Mouse (Mus musculus): ENCODE measurements around the gene Ptpre.
"Not testable (repeated sequence)": the region's sequence is repeated elsewhere in the genome, so short reads cannot be mapped to it uniquely, and the experiment has no call there.

Ptpre gene

DNA sequence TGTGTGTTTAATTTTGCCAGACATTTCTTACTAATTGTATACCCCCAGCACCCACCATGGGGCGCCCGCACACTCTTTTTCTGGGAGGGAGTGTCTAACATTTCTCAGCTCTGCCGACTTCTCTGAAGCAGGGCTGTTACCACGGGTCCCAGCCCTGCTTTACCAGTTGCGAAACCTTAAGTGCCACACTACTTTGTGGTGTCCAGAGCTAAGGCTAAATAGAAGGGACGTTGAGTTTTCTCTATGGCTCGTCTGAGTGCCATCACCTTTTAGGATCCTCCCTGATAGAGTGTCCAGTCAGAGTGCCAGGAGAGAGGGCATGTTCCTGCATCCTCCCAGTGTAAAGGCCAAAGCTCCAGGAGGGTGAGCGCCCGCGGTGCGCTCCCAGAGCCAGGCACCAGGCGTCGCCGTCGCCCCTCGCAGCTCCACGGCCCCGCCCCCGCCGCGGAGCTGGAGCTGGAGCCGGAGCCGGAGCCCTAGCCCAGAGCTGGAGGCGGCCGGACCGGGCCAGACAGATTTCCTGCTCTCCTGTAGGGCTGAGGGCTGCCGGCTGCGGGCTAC lies at the start of gene Ptpre:
Gene Ptpre (plus strand): TSS at position 141 of the 561 bp plus-strand sequence.
- DNase-seq (ENCODE audit: low spot score) = peak; percentile 90

DNA sequence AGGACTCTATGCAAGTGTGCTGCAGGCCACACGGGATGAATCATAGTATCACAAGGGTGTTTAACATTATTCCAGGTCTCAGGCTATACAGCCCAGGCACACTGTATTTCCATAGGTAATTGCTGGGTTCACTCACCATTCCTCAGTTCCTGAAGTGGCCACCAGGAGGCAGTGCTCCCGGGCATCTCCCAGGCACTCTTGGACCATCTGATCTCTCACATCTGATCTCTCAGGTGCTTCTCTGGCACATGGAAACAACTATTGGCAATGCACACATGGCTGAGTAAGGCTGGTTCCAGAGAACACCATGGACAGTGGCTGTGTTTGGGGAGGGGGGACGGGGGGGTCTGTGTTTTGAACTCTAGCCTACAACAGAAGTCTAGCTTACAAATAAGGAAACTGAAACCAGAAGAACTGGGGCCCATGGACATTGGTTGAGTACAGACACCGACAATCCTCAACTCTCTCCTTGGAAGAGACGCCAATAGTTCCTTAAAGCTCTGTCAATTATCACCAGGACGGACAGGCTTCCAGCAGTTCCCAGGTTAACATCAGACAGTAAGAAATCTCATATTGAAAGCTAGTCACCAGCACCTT lies 49.0 kb upstream of the Ptpre start:
- DNase-seq (ENCODE audit: low spot score) = no peak

DNA sequence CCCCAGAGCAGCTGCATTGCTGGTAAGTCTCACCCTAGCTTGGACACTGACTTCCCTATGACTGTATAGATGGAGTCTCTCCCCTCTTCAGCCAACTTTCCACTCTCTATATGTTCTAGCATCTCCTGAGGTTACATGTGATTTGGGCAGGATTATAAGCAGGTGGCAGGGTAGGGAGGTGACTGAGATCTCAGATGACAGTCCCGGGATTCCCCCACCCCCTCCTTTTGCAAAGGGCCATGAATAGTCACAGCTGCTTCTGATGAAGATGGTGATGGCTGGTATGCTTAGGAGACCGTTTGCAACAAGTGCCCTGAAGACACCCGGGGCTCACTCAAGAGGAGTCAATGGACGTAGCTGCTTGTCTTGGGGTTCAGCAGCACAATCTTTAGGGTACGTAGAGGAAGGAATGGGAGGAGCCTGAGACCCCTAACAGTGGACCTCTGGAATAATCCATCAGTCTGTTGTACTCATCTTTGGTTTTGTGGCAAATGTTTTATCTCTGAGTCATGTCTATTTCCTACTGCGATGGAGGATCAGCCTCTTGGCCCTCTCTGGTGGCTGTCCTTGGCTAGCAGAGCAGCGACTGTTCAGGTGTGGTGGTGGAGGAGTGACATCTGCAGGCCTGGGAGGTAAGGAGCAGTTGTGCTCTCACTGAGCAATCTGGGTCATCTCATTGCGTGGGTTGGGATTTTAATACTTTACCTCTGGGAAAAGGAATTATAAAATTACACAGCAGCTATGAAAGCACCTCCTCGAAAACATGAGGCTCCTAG lies 47.4 kb upstream of the Ptpre start:
- no peak for DNase-seq (ENCODE audit: low spot score)

DNA sequence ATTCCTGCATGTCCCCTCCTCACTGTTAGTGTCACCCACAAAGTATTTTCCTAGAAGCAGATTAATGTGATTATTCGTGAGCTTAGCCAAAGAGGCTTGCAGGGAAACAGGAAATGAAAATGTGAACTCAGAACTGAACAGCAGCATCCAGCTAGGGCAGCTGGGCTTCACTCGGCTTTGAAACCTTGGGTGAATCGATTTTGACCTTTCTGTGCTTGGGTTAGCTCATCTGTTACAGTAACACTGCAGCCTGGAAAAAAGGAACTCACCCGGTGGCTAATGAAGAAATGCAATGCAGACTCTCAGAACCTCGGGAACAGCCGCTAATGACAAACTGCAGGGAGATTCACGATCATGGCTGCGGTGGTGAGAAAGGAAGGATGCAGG lies 46.8 kb upstream of the Ptpre start:
- DNase-seq (ENCODE audit: low spot score) = no peak

DNA sequence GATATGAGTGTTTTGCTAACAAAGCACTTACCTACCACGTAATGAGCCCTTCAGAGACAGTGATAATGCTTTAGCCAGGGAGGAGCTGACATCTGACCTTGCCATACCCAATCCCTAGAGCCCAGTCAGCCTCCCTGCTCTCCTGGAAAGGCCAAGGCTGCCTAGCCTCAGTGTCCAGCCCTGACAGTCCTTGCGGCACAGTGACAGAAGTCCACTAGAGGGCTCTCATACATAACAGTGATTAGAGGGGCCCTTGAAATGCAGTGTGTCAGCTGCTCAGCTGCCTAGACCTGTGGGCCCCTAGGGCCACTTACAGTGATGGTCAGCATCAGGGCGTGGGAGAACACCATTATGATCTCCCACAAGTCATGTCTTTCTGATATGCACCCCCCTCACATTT lies 42.0 kb upstream of the Ptpre start:
- peak; percentile 27 for DNase-seq (ENCODE audit: low spot score)

DNA sequence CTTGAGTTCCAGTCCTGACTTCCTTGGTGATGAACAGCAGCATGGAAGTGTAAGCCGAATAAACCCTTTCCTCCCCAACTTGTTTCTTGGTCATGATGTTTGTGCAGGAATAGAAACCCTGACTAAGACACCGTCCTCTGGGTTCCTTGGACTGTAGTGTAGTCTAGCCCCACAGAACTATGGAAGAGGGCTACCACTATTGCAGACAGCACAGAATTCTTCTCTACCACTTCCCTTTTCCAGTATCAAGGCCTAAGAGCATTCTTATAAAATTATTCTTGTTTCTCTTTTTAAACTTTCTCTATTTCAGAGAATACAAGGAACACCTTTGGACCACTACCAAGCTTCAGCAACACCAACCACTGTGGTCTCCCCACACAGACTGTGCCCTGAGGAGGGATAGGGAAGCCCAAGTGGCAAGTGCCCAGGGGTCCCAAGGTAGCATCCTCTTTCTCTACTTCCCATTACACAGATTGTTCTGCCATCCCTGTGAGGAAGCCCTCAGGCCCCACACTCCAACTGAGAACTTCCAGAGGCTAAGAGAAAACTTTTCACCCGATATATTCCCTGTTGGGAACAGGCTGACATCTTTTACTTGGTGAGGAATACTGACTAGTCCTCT lies 38.6 kb upstream of the Ptpre start:
- DNase-seq (ENCODE audit: low spot score) = no peak

DNA sequence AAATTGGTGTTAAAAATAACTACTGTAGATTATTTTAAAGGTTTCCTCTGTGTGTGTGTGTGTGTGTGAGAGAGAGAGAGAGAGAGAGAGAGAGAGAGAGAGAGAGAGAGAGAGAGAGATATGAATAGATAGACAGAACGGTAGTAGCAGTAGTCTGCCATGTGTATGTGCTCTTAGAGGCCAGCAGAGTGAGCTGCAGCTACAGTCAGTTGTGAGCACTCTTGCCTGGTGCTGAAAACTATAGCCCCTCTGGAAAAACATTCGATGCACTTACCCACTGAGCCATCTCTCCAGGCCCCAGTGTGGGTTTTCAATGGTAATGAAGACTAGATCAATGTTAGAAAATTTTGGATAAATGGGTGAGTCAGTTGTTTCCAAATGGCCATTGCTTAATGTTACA lies 37.9 kb upstream of the Ptpre start:
- no peak for DNase-seq (ENCODE audit: low spot score)

DNA sequence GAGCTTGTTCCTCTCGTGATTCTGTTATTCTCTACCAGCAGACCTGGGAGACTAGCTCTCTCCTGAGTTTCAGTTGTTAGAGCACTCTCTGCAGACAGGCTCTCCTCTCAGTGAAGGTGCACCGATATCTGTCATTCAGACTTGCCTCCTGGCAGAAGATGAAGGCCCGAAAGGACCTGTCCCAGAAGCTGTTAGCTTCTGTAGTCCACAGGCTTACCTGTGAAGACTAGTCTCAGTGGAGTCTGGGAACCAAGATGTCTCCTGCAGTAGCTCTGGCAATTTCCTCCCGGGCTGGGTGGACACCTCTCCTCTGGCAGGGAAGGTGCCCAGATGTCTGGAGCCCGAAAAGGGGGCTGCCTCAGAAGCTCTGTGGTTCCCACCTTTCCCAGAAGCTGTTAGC lies 30.8 kb upstream of the Ptpre start:
- DNase-seq (ENCODE audit: low spot score) = not testable (repeated sequence)

DNA sequence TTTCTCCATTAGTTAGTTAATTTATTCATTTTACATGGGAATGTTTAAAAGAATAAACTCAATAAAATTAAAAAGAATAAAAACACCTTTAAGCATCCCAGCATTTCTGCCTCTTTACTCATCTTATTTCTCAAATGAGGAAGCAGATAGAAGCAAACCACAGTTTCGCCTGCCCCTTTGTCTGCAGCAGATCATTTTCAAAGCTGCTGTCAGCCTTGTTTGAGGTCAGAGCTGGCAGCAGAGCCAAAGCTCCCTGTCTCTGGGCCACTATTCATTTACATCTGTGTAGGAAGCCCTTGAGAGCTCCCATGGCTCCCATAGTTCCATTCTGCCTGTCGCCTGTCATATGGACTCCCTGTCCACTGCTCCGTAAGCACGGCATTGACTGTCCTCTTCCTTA lies 28.7 kb upstream of the Ptpre start:
- DNase-seq (ENCODE audit: low spot score) = no peak

DNA sequence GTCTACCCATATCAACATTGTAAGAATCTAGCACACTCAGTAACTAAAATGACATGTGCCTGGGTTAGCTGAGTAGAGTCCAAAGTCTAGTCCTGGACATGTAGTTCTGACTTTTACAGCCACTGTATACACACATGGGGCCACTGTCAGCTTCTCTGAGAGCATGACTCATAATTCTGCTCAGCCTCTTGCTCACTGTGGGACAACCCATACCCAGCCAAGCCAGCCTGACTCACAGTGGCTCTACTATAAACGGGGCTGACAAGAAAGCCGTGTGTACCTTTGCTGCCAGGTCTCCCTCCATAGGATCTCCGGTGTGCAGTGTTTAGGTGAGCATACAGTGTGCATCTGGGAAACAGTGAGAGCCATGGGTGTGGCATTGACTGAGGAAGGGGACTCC lies 28.0 kb upstream of the Ptpre start:
- no peak for DNase-seq (ENCODE audit: low spot score)

DNA sequence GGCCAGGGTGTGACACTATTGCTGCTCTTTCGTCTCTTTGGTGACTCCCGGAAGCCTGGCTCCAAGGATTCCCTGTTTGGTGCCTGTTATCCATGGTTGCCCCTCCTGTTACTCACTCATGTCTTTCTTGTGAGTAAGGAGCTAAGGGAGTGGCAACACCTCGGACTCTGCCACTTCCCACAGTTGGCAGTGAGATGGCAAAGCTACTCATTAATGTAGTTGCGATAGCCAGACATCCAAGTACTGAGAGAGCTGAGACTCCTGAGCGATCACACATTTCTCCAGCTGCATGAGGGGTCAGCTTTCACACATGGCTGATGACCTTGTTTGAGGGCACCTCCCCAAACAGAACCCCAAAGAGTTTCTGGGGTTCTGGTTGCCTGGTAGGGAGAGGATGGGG lies 26.9 kb upstream of the Ptpre start:
- no peak for DNase-seq (ENCODE audit: low spot score)

DNA sequence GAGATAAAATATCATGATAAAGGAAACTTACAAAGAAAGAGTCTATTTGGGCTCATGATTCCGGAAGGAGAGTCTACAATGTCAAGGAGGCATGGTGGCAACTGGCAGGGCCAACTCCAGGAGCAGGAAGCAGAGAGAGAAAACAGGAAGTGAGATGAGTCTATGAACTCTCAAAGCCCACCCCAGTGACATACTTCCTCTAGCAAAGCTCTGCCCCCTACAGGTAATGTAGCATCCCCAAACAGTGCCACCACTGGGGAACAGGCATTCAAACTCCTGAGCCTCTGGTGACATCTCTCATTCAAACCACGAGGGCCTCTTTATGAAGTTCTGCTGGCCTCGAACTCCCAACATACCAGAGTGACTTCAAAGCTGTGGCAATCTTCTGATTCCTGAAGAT lies 25.6 kb upstream of the Ptpre start:
- DNase-seq (ENCODE audit: low spot score) = no peak

DNA sequence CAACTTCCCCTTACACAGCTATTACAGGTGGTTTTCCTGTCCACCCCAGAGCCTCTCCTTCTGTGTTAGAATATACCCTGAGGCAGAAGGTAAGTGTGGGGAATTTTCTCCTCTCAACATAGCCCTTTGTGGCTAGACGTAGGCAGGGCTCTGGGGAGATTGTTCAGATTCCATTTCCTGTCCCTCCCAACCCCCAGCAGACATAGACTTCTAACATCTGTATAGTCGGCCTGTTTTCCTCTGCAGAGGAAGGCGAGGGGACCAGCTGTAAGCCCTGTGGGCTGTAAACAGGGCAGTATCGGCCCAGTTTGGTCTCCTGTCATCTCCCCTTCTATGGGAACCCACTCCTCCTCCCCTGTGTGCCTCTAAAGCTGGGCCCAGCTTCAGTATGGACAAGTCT lies 20.1 kb upstream of the Ptpre start:
- DNase-seq (ENCODE audit: low spot score) = no peak

DNA sequence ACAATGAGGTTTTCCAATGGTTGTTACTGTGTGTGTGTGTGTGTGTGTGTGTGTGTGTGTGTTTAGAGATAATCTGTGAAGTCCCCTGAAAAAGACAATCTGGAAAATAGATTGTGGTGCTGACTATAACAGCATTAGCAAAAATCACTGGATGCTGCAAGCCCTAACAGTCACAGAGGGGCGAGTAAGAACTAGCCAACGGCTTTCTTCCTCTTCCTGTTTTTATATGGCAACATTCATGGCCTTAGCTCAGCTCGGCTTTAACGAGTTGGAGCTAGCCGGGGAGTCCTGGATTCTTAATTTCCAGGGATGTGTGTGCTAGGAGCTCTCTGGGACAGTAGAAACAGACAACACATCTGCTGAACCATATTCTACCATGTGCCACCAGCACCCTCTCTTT lies 17.0 kb upstream of the Ptpre start:
- DNase-seq (ENCODE audit: low spot score) = no peak

DNA sequence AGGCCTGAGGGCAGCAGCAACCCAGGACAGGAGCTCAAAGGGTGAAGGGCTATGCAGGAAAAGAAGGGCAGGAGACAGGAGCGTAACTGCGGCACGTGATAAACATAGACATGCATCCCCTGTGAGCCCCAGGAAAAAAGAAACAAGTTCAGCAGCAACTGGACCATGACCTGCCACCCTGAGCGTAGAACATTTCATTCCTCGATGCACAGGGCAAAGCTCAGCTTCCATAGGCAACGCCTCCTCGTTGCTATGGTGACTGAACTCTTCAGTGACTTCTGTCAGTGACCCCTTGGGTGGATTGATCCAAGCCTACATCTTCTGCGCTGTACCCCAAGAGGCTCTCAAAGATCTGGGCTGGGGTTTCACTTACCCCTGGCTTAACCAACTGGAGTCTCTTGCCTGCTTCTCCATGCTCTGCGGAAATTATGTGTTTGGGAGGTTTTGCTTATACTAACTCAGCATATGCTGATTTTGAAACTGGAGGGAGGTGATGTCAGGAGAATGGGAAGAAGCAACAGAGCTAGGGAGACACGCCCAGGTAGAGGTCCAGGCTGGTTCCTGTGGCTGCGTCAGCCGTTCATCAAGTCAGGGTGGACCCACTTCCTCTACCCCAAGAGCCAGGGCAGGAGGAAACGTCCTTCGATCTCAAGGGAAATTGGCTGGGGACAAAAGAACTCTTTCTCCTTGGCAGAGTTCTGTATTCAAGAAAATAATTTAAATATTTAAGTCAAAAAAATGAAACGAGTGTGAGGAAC lies 15.3 kb upstream of the Ptpre start:
- DNase-seq (ENCODE audit: low spot score) = no peak

DNA sequence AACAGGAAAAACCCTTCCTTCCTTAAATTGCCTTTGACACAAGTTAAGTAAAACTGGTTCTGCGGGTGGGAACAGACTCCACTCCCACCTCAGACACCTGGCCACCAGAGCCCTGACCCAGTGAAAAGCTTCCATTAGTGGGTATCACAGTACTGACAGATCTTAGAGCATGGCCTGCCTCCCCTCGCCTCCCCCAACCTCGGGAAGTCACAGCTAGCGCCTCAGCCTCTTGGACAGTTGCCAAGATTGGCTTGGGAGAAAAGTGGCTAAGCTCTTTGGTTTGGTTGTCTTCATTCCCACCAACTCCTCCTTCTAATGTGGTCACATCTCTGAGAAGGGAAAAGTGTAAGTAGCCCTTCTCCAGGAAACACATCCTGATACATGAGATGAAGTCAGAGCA lies 13.3 kb upstream of the Ptpre start:
- no peak for DNase-seq (ENCODE audit: low spot score)

DNA sequence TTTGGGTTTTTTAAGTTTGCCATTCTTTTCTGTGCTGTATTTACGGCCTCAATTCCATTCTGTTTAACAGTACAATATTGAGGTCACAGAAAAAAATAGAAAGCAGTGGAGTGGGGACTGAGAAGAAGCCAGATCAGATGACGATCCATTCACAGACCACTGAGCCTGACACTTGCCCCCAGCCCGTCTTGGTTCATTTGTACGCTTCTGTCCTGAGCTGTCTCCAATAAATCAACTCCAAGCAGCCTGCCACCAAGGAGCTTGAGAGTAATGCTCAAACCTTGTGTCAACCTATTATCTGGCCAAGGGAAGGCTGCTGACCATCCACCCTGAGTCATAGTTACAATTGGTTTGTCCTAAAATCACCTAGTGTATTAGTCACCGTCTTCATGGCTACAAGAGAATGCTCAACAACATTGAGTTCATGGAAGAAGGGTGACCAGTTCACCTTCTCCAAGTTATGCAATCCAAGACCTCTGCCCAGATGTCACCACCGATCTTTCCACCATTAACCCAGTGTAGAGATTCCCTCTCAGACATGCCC lies 12.8 kb upstream of the Ptpre start:
- no peak for DNase-seq (ENCODE audit: low spot score)

DNA sequence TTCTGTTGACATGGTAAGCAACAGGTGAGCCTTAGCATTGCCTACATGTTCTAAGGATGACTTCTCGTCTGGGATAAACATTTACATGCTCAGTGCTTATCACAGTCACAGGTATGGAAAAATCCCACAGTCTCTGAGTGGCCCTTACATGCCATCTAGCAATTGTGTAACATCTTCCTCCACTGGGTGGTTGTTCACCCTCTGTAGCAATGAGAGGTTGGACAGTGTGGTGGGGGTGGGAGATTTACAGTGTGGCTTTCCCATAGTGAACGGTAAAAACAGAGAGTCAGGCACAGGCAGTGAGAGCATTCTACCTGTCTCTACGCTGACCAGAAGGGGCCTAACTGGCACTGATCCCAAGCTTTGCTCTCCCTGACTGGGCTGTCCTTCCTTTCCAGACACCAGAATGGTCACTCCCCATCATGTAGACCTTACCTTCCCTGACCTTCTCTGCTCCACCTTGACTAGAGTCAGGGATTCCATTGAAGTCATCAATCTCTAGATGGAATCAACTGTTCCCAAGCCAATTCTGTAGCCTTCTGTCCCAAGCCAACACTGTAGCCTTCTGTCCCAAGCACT lies 10.6 kb upstream of the Ptpre start:
- no peak for DNase-seq (ENCODE audit: low spot score)

DNA sequence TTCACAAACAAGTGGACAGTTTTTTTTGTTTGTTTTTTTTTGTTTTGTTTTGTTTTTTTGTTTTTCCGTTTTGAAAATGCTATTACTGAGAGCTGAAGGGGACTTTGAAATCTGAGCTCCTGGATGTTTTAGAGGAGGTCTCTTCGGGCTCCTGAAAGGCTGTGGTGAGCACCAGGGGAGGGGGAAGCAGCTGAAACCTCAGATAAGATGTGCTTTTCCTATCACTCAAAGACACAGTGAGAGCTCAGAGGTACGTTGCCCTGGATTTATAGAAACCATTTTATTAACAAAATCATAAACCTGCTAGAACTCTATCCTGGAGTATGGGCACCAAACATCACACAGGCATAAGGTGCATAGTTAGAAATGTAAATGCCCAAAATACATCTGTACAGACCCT lies 10.1 kb upstream of the Ptpre start:
- DNase-seq (ENCODE audit: low spot score) = no peak

DNA sequence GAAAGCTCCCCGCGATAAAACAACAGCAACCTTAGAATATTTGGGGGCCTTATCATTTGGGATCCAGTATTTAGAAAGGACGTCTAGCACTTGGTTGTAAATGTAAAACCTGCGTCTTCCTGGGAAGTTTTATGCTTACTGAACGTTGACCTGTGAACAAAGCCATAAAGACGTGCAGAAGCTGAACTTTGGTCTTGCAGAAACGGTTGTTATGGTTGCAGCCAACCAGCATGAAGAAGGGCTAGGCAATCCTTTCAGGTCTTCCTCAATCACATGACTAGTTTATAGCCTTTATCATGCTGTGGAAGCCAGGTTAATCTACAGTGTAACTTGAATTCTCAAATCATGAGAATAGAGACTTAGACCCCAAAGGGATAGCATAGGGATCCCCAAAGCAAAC lies 8.8 kb upstream of the Ptpre start, which contains the start of gene Clrn3:
Gene Clrn3 (minus strand): TSS at position 140 of the 400 bp plus-strand sequence.
- DNase-seq (ENCODE audit: low spot score) = no peak

DNA sequence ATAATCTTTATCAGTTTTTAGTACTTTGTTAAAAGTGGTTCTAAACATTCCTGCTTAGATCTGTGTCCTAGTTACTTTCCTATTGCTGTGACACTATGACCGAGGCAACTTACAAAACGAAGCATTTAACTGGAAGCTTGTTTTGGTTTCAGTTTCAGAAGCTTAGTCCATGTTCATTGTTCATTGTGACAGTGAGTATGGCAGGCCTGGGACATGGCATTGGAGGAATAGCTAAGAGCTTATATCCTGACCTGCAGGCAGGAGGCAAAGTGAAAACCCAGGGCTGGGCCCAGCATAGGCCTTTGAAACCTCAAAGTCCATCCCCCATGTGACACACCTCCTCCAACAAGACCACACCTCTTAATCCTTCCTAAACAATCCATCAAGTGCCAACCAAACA lies 8.2 kb upstream of the Ptpre start:
- no peak for DNase-seq (ENCODE audit: low spot score)
